Mouse (Mus musculus): Measurements from ENCODE around the gene Rbm20.
"Not testable (repeated sequence)": the region's sequence is repeated elsewhere in the genome, so short reads cannot be mapped to it uniquely, and the experiment has no call there.

Rbm20 gene

GRCm38 (mm10) chr19:53676718-53677634, at the start of gene Rbm20:
TSS of gene Rbm20 (plus strand) at chr19:53677306.
- DNase-seq (ENCODE audit: low spot score): peak; percentile 58

GRCm38 (mm10) chr19:53638041-53638440, 39.1 kb upstream of the Rbm20 start:
- DNase-seq (ENCODE audit: low spot score): no peak

GRCm38 (mm10) chr19:53638727-53639126, 38.4 kb upstream of the Rbm20 start:
- no peak for DNase-seq (ENCODE audit: low spot score)

- no peak for DNase-seq (ENCODE audit: low spot score)
These were observed 33.0 kb upstream of the Rbm20 start for GRCm38 (mm10) chr19:53644020-53644595.

- no peak for DNase-seq (ENCODE audit: low spot score)
These were observed 29.8 kb upstream of the Rbm20 start for GRCm38 (mm10) chr19:53647301-53647700.

- DNase-seq (ENCODE audit: low spot score): no peak
These were observed 29.1 kb upstream of the Rbm20 start for GRCm38 (mm10) chr19:53648056-53648455.

GRCm38 (mm10) chr19:53648802-53649236, 28.3 kb upstream of the Rbm20 start:
- peak; percentile 75 for DNase-seq (ENCODE audit: low spot score)

GRCm38 (mm10) chr19:53649361-53649760, 27.7 kb upstream of the Rbm20 start:
- DNase-seq (ENCODE audit: low spot score): no peak

- no peak for DNase-seq (ENCODE audit: low spot score)
These were observed 27.3 kb upstream of the Rbm20 start for GRCm38 (mm10) chr19:53649802-53650201.

- DNase-seq (ENCODE audit: low spot score): no peak
These were observed 26.2 kb upstream of the Rbm20 start for GRCm38 (mm10) chr19:53650921-53651320.

GRCm38 (mm10) chr19:53652267-53652666, 24.8 kb upstream of the Rbm20 start:
- DNase-seq (ENCODE audit: low spot score): no peak

- DNase-seq (ENCODE audit: low spot score): peak; percentile 67
These were observed 23.3 kb upstream of the Rbm20 start for GRCm38 (mm10) chr19:53653624-53654467.

- DNase-seq (ENCODE audit: low spot score): not testable (repeated sequence)
These were observed 20.7 kb upstream of the Rbm20 start for GRCm38 (mm10) chr19:53656443-53656842.

- no peak for DNase-seq (ENCODE audit: low spot score)
These were observed 19.7 kb upstream of the Rbm20 start for GRCm38 (mm10) chr19:53657437-53657836.

- no peak for DNase-seq (ENCODE audit: low spot score)
These were observed 16.2 kb upstream of the Rbm20 start for GRCm38 (mm10) chr19:53660722-53661420.

GRCm38 (mm10) chr19:53661938-53662722, 15.0 kb upstream of the Rbm20 start:
- no peak for DNase-seq (ENCODE audit: low spot score)

GRCm38 (mm10) chr19:53664831-53665230, 12.3 kb upstream of the Rbm20 start:
- no peak for DNase-seq (ENCODE audit: low spot score)

GRCm38 (mm10) chr19:53665391-53665790, 11.7 kb upstream of the Rbm20 start:
- DNase-seq (ENCODE audit: low spot score): no peak

GRCm38 (mm10) chr19:53666708-53667107, 10.4 kb upstream of the Rbm20 start:
- DNase-seq (ENCODE audit: low spot score): no peak

- no peak for DNase-seq (ENCODE audit: low spot score)
These were observed 8.3 kb upstream of the Rbm20 start for GRCm38 (mm10) chr19:53668821-53669220.

- no peak for DNase-seq (ENCODE audit: low spot score)
These were observed 6.4 kb upstream of the Rbm20 start for GRCm38 (mm10) chr19:53670625-53671141.
